Mouse (Mus musculus): ENCODE data around the gene Rab25.

- TF ChIP-seq USF1 (IDR thresholded peaks at IDR 0.05; ENCODE audit: low read depth) (no peak), CTCF (IDR thresholded peaks at IDR 0.05; ENCODE audit: control insufficient read depth, insufficient read depth, insufficient read length) (no peak), MYOG (IDR thresholded peaks at IDR 0.05; ENCODE audit: control insufficient read depth, extremely low read depth, insufficient read length) (no peak), CEBPB (IDR thresholded peaks at IDR 0.05; ENCODE audit: low read depth) (no peak), MAX (IDR thresholded peaks at IDR 0.05) (no peak)
Observed at GRCm38 (mm10) chr3:88529204-88530000, 18.7 kb downstream of the Rab25 start.

All from C2C12 (cell line).